Mouse (Mus musculus) kidney, adult 2 months (tissue): ENCODE results near the gene Ep400. TPM values are rescaled to one million over a fixed set of nuclear protein-coding genes. Genes with fewer than 3 reads are reported as not detected.

Experiments used
- DNase-seq: peaks from one replicate; pipeline ENCODE4 v3.0.0; 2021
- H3K27ac ChIP-seq: fragments of 200-500 bp; 2 replicates; pipeline ENCODE4 v1.5.1; 2012; ENCODE audit warnings: low read depth, low read length, control low read depth, inconsistent platforms; ENCODE audit not compliant: insufficient read depth
- H3K27me3 ChIP-seq: fragments of 200-500 bp; replicated peaks from 2 replicates; pipeline ENCODE4 v1.6.1; 2012; ENCODE audit warnings: mild to moderate bottlenecking, moderate library complexity, low read length, inconsistent platforms; ENCODE audit not compliant: control insufficient read depth, insufficient read depth
- H3K36me3 ChIP-seq: fragments of 200-500 bp; 2 replicates; pipeline ENCODE4 v1.6.1; 2012; ENCODE audit warnings: mild to moderate bottlenecking, moderate library complexity, low read length, inconsistent platforms; ENCODE audit not compliant: control insufficient read depth, insufficient read depth
- H3K4me1 ChIP-seq: fragments of 200-500 bp; 2 replicates; pipeline ENCODE4 v1.6.1; 2011; ENCODE audit warnings: low read length; ENCODE audit not compliant: control insufficient read depth, insufficient read depth
- H3K4me3 ChIP-seq: fragments of 200-500 bp; 2 replicates; pipeline ENCODE4 v1.5.1; 2011; ENCODE audit warnings: mild to moderate bottlenecking, low read depth, low read length, control low read depth; ENCODE audit not compliant: insufficient read depth
- CTCF ChIP-seq: fragments of 200-500 bp; conservative IDR thresholded peaks from 2 replicates; pipeline ENCODE4 v1.5.1; 2011; ENCODE audit warnings: low read depth, mild to moderate bottlenecking, control low read depth, low read length, moderate library complexity, mixed read lengths; ENCODE audit not compliant: insufficient read depth, insufficient read length
- POLR2A ChIP-seq: fragments of 200-500 bp; IDR thresholded peaks from one replicate; pipeline ENCODE4 v1.6.1; 2011; ENCODE audit warnings: low read depth, low read length, control low read depth
- WGBS: fragments of 180-500 bp; shearing (Covaris S2); methylation state at CpG from one replicate; pipeline ENCODE4 v1.1.7; 2018; 5-methylcytosine and 5-hydroxymethylcytosine counted together
- polyA plus RNA-seq: library from polyadenylated mRNA; depleted of rRNA; stranded (reverse); fragments of >200 nt; gene quantifications from 2 replicates; pipeline ENCODE4 v1.2.3, GENCODE M21; 2012

The Ep400 gene
- polyA plus RNA-seq, 1 experiment: 28.2 TPM

GRCm38 (mm10) chr5:110804012-110804743 is 33.7 kb upstream of the Ep400 start:
- 85% methylated on average over 7 of the region's 7 CpGs for WGBS
- Histone ChIP-seq H3K4me3 (no peak overlapping the region), H3K4me1 (peaks cover 30% of the 10 kb centered on the region), H3K36me3 (no peaks in the 10 kb centered on the region), H3K27me3 (no peaks in the 10 kb centered on the region), H3K27ac (no peak overlapping the region)
- no peak for DNase-seq
- TF ChIP-seq POLR2A: no peak

GRCm38 (mm10) chr5:110802809-110803208 is 32.3 kb upstream of the Ep400 start:
- H3K4me1 ChIP-seq: peaks cover 38% of the 10 kb centered on the region
- no peaks in the 10 kb centered on the region for H3K36me3 ChIP-seq
- TF ChIP-seq POLR2A (no peak), CTCF (no peak)
- H3K27ac ChIP-seq: no peak overlapping the region
- no peak for DNase-seq
- H3K27me3 ChIP-seq: no peaks in the 10 kb centered on the region
- H3K4me3 ChIP-seq: no peak overlapping the region

- Histone ChIP-seq H3K4me3 (no peak overlapping the region), H3K27me3 (no peaks in the 10 kb centered on the region), H3K4me1 (peaks cover 38% of the 10 kb centered on the region), H3K36me3 (no peaks in the 10 kb centered on the region), H3K27ac (no peak overlapping the region)
- WGBS: 43% methylated on average over 4 of the region's 4 CpGs
- DNase-seq: peak; percentile 44
- TF ChIP-seq POLR2A (no peak), CTCF (no peak)
Measured at GRCm38 (mm10) chr5:110802186-110802585, 31.7 kb upstream of the Ep400 start.

GRCm38 (mm10) chr5:110801036-110801624 is 30.6 kb upstream of the Ep400 start:
- H3K4me3 ChIP-seq: no peak overlapping the region
- H3K27me3 ChIP-seq: no peaks in the 10 kb centered on the region
- WGBS: 57% methylated on average over 3 of the region's 3 CpGs
- no peak for TF ChIP-seq POLR2A
- no peak for TF ChIP-seq CTCF
- DNase-seq: peak; percentile 54
- no peaks in the 10 kb centered on the region for H3K36me3 ChIP-seq
- H3K27ac ChIP-seq: no peak overlapping the region
- peaks cover 35% of the 10 kb centered on the region for H3K4me1 ChIP-seq

GRCm38 (mm10) chr5:110797696-110798095 is 27.2 kb upstream of the Ep400 start:
- DNase-seq: peak; percentile 85
- no peaks in the 10 kb centered on the region for H3K27me3 ChIP-seq
- no peak overlapping the region for H3K4me3 ChIP-seq
- peaks cover 35% of the 10 kb centered on the region for H3K4me1 ChIP-seq
- 38% methylated on average over 4 of the region's 4 CpGs for whole genome bisulfite sequencing
- peaks cover 2% of the 10 kb centered on the region; the same call in 1 of the 2 replicates for H3K36me3 ChIP-seq
- no peak for TF ChIP-seq POLR2A
- TF ChIP-seq CTCF: no peak
- H3K27ac ChIP-seq: peak overlapping the region; percentile 15; the same call in 1 of the 2 replicates

- Histone ChIP-seq H3K4me1 (peaks cover 17% of the 10 kb centered on the region), H3K4me3 (no peak overlapping the region), H3K27ac (no peak overlapping the region), H3K36me3 (peaks cover 3% of the 10 kb centered on the region), H3K27me3 (no peaks in the 10 kb centered on the region)
- WGBS: 62% methylated on average over 7 of the region's 7 CpGs
- TF ChIP-seq CTCF (no peak), POLR2A (no peak)
- DNase-seq: peak; percentile 71
Measured at GRCm38 (mm10) chr5:110794363-110794762, 23.8 kb upstream of the Ep400 start.

GRCm38 (mm10) chr5:110788684-110789083 is 18.2 kb upstream of the Ep400 start:
- no peaks in the 10 kb centered on the region for H3K27me3 ChIP-seq
- no peaks in the 10 kb centered on the region for H3K4me1 ChIP-seq
- DNase-seq: peak; percentile 46
- H3K27ac ChIP-seq: no peak overlapping the region
- 62% methylated on average over 5 of the region's 5 CpGs for WGBS
- H3K4me3 ChIP-seq: no peak overlapping the region
- peaks cover 3% of the 10 kb centered on the region for H3K36me3 ChIP-seq
- TF ChIP-seq CTCF: peak; percentile 77
- TF ChIP-seq POLR2A: no peak
